Mouse (Mus musculus): ENCODE data around the gene Pde8b.

Pde8b gene

DNA sequence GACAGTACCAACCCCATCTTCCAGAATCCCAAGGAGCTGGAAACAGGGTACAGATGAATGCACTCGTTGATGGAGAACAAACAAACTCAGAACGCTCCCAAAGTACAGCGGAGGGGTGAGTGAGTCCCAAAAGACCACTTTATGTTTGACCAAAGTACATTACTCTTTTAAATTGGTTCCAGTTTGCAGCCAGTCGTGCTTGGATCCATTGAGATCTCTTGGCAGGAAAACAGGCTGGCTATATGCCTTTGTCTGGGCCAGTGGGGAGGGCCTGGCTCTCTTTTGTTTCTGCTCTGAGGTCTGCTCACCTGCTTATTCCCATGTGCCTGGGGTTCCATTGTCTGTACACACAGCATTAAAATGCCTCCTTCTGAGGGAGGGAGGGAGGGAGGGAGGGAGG, 118.3 kb downstream of the Pde8b start:
- no peak for DNase-seq

DNA sequence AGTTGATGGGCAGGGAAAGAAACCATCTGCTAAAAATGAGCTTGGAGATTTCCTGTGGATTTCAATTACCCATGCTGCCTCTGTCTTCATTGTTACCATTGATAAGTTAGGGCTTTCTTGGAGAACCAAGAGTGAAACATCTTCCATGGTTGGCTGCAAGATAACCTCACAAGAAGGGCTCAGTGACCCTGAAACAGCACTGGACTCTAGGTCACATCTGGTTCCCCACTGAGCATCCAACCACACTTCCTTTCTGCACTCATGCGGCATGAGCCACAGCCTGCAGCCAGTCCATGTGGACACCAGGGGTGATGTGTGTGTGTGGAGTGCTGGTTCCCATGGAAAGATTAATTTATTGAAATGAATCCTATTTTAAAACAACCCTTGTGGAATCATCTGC, 119.1 kb downstream of the Pde8b start:
- DNase-seq, result no peak

DNA sequence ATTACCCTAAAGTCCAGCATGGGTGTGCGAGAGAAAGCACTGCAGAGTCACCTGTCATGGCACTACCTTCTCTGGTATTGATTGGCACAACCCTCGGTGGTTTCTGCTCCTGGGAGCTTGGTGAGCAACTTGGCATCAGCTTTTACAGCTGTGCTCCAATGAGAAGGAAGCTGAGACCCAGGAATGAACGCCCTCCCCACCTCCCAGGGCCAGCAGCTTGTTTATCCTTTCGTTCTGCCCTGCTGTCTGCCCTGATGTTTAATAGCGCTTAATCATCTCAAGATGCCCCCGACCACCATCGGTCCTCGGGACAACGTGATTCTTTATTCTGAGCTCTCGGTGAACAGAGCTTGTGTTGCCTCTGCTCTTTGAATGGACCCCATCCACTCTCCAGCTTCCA, 122.8 kb downstream of the Pde8b start:
- DNase-seq, result no peak

DNA sequence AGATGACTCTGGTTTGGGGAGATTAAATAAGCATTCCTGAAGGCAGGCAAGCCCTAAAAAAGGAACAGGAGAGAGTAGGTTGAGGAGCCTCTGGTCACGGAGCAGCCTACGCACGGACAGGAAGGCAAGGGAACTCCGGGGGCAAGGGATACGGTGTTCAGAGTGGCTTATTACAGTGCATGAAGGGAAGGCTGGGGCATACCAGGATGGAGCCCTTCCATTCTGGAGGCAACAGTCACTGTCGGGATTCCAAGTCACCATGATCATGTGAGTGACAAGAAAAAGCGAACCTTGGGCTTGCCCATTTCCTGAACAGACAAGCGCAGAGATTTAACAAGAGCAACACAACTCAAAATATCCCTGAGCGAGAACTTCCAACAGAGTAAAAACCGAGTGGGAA, 123.3 kb downstream of the Pde8b start:
- DNase-seq, result no peak

DNA sequence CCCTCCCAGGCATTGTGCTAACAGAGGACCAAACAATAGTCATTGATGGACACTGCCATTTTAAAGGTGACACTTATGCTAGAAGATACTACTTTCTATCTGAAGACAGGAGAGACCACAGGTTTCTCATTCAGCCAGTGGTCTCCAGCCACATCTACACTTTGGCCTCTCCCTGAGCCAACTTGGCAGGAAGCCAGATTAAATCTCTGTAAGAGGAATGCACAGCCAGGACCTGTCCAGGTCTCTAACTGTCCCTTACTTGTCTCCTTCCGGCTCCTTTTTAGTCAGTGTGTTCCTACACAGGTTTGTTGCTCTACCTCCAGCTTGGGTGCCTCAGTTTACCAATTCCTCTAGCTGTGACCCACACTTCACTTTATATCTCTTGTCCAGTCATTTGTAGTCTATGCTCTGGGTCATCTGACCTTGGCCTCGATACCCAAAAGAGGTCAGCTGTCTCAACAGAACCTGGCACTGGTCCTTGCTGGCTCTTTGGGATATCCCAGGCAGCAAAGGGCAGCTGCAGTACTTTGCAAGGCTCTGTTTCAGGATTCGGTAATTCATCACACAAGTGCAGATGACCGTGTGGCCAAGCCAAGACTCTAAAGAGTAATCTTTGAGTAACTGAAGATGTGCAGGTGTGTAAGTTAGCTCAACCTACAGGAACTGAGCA, 124.5 kb downstream of the Pde8b start:
- DNase-seq, result no peak

DNA sequence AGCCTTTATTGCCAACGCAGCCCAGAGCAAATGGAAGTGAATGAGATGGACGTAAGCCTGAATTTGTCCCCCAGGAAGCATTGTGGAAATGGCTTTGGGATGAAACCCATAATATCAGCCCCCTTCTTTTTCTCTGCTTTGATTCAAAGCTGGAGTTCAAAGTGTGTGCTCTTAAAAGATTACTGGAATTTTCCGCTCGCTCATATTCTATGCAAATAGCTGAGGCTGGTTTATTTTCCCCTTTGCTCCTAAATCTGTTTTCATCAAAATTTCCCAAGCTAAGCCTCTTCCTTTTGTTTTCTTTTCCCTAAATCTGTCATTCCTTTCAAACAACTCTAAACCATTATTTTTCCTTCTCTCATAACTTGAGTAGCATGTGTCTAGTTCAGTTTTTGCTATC, 129.6 kb downstream of the Pde8b start:
- DNase-seq, result no peak

DNA sequence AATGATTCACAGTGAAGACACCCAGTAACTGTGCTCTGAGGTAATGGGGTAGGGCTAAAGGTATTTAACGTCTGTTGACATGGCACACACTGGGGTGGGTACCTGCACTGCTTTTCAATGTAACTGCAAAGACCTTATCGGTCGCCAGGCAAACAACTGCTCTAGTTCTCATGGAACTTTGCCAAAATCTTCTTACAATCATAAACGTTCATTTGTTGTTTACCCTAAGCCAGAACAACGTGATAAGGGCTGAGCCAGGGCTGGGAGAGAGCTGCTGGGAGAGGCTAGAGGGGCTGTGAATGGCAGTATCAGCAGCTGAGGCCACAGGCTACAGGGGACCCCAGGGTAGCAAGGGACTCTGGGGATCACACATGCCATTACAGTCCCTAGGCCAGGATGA, 136.4 kb downstream of the Pde8b start:
- DNase-seq, result no peak

DNA sequence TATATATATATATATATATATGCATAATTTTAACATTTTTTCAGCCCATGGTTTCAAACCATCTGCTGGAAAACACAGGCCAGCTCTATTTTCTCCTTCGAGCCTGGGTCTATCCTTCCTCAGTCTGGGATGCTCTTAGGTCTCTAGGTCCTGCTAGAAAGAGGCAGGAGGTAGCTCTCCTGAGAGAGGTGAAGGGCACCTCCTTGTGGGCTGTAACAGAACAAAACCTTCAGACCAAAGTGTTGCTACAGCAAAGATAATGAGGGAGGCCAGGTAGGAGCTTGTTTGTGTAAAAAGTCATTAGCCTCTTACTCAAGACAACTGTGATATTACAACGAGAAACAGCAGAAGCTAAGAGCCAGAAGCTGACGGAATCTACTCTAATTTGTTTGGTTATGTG, 140.6 kb downstream of the Pde8b start:
- DNase-seq, result no peak

DNA sequence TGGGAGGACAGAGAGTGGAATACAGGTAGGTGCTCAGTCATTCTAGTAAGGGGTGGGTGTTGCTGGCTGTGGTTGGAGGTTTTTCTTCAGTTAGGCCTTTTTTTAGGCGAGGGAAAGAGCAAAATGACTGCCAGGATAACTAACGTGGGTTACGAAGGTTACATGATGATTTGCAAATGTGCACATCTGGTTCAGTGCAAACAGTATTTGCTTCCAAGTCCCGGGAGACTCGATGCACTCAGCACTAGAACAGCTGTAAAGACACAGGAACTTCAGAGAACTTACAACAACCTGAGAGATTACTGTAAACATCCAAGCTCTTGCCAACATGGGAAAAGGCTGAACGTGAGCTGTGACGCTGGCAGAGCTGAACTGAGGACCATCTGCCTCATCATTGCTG, 142.1 kb downstream of the Pde8b start:
- DNase-seq, result no peak

DNA sequence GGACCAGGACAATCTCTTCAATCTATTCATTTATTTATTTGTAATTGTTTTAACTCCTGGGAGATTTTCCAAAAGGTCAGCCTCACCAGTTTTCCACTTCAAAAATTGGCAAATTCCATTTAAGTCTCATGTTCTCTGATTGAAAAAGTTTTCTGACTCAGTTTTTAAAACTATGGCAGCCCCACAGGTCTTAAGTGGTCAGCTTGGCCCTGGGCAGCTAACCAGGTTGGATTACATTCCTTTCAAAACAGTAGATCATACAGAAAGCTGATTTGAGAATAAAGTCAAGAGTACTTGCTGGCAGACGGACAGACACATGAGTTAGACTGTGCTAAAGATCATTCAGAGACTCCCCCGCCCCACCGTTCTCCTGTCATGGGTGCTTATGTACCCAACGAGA, 145.3 kb downstream of the Pde8b start:
- no peak for DNase-seq

DNA sequence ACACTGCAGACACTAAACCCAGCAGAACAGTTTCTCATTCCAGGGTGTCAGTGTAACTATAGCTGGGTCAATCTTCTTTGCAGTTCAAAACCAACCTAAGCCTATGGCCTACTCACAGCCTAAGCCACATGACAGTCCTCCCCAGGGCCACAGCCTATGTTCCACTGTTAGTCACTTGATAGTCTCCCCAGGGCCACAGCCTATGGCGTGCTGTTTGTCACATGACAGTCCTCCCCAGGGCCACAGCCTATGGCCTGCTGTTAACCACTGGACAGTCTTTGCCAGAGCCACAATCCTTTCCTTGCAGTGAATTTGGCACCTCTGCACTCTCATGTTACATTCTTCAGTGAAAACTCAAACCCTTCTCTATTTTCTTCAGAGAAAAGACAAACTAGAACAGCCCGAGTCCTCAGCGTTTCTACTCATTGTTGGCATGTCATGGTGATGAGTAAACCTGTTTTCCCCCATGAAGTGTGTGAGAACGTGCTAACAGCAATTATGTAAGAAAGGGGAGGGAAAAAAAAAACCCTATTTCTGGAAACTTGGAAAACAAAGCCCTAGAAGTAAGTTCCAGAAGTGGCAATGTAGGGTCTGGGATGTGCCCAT, 147.0 kb downstream of the Pde8b start:
- no peak for DNase-seq

DNA sequence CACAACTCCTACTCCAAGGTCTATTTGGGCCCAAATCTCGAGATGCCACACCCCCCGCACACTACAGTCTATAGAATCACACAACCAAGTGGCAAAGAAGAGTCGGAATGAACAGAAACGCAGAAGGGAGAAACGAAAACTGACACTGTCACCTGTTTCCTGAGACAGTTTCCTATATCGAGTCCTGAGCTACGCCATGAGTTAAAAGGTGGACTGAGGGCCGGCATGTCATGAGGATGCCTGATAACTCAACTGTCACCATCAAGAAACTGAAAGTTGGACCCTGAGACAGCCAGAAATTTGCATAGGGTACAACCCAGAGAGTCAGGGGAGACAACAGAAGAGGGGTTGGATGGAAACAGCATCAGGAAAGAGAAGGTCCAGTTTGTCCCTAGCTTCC, 148.8 kb downstream of the Pde8b start:
- DNase-seq, result no peak

DNA sequence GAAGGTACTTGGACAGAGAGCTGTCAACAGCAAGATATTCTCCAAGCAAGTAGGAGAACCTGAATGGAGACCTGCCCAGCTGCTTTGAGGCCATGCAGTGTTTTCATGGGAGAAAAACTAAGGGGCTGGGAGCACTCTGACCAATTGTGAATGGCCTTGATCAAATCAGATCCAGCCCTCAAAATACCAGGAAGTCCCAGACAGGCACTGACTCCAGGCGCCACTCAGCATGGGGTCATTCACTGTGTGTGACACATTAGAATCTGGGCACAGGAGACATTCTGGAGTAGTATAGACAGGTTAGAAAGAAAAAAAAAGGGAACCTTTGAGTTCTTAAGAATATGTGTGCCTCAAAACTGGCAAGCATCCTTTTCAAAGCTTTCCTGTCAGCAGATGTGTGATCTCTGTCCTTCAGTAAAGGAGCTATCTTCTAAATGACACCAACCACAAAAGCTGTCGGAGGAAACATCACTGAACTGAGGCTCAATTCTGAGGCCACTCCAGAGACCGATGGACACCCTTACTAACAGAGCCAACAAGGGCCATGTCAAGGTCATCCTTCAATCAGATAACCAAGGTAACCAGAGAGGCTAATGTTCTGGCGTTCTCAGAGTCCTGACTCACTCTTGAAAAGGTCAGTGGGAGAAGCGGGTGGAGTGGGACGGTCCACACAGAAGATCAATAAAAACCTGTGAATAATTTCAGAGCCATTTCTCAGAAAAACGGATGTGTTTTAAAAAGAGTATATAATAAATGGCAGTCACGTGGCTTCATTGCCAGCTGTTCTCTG, 151.0 kb downstream of the Pde8b start:
- no peak for DNase-seq

DNA sequence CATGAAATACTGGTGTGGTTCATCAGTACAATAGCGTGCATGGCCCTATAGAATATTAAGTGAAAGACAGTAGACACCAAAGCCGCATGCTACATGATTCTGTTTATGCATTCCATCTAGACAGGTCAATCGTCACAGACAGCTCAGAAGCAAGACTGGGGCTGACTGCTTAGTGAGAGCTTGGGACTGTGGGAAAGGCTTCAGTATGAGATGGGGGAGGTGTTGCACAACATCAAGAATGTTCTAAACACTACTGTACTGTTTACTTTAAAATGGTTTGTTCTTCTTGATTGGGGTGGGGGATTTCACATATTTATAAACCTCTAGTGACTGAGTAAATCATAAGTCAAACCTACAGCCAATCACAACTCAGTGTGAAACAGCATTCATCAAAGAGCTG, 153.5 kb downstream of the Pde8b start:
- DNase-seq, result no peak

DNA sequence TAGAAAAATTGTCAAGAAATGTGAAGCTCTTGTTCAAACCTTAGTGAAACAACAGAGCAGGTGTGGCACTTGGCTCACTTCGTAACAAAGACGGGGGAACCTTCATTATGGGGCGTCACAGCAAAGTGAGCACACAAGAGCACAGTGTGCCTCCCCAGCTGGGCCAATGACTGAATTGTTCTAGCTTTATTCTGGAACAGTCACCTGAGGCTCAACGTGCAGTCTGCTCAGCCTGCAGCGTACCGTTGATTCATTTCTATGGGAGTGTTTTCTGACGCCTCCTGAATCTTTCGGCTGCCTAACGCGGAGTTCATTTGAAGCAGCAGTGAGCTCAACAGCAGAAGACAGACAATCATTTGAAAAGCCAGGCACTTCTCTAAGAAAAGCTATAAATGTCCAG, 154.3 kb downstream of the Pde8b start:
- no peak for DNase-seq

DNA sequence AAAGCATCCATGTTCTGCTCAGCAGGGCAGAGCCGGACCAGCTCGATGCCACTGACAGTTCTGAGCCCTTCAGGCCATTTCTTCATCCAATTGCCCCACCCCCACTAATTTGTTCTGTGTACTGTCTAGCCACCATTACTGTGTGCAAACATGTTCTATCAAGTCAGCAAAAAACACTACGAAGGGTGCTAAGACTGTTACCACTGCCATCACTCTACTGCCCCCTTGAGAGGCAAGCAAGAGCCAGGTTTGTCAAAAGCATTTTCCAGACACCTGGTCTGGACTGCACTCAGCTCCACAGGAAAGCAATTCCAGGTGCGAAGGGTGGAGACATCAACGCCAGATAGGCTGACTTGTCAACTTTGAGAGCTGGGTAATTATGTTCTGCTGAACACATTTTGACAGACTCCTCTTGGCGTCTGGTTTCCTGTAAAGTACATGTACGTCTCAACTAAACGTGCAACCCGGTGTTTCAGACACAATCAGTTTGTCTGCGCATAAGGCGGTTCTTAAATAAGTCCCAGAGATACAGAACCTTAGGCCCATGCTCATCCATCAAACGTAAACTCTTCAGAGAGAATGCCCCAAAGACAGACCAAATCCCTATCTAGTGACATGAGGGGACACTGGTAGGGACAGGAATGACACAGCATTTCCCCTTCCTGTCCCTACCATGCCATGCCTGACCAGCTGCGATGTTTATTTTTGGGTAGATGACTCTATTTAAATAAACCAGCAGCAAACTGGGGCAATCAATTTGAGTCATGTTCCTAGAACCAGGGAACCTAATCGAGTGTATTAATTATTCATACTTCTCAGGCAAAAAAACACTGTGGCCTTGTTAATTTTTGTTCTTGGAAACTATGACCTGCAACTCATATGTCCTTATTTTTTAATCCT, 158.3 kb downstream of the Pde8b start:
- DNase-seq, result no peak

DNA sequence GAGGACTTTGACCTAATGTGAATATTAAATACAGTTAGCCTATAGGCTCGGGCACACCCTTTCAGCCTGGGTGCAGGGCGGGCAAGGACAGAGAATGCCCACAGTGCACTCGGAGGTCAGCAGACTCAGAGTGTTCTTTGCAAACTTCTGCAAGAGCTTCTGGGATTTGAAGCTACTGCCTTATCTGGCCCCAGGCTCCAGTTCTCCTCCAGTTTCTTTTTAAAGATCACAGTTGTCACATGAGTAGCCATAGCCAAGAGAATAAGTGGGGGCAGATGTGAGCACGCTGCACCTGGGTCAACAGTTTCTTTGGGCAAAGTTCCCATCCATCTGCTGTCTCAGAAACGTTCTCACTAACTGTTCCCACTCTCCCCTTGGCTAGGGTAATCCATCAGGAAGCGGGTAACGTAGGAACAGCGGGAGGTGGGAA, 162.8 kb downstream of the Pde8b start:
- DNase-seq, result no peak

DNA sequence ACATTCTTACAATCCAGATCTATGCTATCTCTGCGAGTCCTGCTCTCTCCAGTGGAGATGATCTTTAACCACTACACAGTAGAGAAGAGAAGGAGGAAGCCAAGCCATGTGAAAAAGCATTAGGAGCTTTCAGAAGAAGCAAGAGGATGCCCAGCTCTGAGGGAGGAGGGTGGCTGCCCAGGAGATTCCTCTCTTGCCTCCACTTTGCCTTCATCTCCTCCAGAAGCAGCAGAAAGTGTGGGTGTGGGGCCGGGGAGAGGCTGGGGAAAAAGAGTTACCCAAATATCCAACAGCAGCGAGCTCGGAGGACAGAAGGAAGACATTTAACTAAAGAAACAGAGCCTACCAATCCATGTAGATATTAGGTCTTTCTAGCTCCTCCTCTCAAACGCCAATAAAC, 164.1 kb downstream of the Pde8b start:
- no peak for DNase-seq

DNA sequence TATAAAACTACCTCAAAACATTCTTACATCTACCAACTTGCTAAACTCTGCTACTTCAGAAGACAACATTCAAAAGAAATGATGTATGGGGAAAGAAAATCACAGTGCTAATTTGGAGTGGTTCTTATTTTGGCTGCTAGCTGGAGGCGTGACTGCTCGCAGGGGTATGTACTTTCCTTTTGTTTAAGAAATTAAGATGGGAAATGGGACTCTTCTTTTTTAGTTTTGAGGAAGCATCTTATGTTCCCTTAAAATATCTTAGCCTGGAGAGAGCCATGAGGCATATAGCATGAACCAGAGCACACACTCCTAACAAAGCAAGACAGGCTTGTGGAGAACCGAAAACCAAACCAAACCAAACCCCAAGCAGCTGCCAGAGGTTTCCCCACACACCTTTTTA, 167.5 kb downstream of the Pde8b start:
- DNase-seq, result no peak

DNA sequence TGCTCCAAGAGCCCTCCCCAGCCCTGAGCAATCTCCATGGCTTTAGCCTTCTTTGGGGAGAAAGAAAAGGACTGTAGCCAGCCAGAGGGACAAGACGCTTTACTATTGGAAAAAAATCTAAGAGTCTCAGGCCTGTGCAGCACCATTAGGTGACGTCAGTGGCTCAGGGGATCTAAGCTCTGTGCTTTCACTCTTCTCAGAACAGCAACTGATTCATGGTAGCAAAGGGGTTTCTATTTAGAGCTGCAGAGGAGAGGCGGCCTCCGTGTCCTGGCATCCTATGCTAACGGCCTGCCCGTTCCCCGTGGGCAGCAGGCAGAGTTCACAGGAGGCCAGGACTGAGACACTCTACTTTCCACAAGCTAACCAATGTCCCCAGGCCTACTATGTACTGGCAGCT, 169.1 kb downstream of the Pde8b start:
- no peak for DNase-seq

DNA sequence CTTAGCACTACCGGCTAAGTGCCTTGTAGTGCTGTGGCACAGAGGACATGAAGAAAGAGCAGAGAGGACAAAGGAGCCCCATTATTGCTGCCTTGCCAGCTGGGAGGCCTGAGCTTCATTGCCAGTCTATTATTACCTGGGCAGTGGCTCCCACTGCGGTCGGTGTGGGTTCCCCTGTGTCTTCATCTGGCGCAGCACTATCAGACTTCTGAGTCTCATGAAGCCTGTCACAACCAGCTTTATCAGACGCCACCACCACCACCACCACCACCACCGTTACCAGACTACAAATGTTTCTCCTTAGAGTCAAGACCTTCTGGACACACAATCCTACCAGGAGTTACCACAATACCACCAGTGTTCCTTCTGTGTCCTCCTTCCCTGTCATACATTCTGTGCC, 171.6 kb downstream of the Pde8b start:
- no peak for DNase-seq

DNA sequence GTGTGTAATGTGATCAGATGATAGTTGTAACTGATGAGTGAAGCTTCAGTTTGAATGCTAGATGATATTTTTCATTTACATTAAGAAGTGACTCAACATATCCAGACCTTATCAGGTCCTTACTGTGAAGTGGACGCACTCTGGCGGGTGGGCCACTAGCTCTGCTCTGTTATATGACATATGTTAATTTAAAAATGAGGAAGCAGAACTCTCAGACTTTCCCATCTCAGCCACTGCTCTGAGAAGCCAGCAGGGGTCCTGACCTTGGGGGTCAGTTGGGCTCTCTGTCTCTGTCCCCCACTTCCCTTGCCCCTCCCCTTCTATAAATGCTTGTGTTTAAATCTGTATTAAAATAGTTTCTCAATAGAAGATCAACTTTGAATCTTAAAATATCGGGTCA, 172.4 kb downstream of the Pde8b start:
- no peak for DNase-seq

DNA sequence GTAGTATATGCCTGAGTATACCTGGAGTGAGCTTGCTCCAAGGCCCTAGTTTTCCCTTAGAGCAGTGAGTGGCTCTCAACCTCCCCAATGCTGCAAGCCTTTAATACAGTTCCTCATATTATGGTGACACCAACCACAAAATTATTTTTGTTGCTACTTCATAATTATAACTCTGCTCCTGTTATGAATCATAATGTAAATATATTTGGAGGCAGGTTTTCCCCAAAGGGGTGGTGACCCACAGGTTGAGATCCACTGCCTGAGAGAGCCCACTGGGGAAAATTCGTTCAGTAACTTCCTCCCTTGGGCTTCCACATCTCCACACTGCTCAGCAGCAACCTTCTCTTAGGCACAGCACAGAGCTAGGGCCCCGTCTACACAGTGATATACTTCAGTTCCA, 174.0 kb downstream of the Pde8b start:
- DNase-seq, result no peak
